Mouse (Mus musculus): ENCODE results near the gene Cck. TPM values are rescaled to one million over a fixed set of nuclear protein-coding genes. Genes with fewer than 3 reads are reported as not detected.
"Not testable (repeated sequence)": the region's sequence is repeated elsewhere in the genome, so short reads cannot be mapped to it uniquely, and the experiment has no call there.

Gene Cck
- polyA plus RNA-seq, 1 experiment: 45.3 TPM

- DNase-seq (ENCODE audit: low spot score): no peak
Measured at GRCm38 (mm10) chr9:121459950-121460349, 35.5 kb downstream of the Cck start.

- DNase-seq (ENCODE audit: low spot score): no peak
Measured at GRCm38 (mm10) chr9:121458466-121458865, 37.0 kb downstream of the Cck start.

DNA sequence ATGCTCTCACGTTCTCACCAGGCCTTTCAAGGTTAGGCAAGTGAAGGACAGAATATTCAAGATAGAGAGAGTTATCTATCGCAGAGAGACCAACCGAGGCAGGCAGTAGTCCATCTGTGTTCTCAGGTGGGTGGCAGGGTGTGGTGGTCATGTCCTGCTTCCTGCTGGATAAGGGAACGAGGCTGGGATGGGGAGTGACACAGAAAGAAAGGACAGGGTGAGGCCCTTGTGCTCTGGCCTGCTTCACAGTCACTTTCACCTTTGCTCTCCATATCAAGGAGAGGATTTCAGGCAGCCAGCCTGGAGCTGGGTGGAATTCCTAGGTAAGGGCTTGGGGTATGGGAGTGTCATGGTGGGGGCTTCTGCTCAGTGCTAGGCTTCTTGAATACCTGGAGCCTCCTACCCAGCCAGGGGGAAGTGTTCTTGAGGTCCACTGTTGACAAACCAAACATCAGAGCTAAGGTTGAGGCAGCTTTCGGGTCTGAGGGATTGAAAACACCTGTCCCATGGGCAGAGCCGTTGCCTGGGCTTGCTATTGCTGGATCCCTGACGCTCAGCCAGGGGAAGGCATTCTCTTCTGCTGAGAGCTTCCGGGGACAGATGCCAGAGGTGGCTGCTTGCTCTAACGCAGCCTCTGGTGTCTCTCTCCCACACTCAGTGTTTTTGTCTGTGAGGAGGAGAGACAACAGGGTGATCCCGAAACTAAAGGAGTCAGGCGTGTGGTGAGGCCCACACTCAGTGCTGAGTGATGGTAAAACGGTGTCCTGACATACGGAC is 38.6 kb downstream of the Cck start:
- DNase-seq (ENCODE audit: low spot score): no peak

DNA sequence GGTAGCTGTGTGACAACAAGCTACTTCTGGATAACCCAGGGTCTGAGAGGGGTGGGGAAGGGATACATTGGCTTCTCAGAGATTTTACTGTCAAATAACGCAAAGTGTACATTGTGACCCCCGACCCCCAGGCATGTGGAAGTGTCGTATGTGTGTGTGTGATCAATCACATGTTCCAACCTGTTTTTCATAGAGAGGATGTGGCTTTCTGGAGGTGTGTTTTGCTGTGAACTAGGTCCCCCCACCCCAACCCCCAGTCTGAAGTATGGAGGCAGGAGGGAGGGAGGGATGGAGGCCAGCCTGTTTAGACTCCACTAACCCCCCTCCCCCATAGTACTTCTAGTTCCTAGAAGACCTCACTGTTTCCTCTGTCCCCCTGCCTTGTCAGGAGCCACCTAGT is 40.6 kb downstream of the Cck start:
- DNase-seq (ENCODE audit: low spot score): no peak

DNA sequence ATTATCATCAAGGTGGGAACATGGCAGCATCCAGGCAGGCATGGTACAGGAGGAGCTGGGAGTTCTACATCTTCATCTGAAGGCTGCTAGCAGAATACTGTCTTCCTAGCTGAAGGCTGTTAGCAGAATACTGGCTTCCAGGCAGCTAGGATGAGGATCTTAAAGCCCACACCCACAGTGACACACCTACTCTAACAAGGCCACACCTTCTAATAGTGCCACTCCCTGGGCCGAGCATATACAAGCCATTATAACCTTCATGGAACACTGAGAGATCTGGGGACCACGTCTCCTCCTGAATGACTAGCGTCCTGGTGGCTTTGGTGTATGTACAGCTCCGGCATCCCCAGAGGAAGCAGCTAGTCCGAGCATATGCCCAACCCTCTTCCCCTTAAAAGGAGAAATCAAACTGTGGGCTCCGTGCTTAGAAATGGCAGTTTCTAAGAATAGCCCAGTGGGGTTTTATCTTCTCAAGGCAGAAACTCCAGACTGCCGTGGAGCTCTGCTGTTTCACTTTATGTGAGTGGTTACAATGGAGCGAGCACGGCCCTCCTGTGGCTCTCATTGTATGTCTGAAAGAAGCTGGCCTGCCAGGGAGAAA is 43.1 kb downstream of the Cck start:
- not testable (repeated sequence) for DNase-seq (ENCODE audit: low spot score)

DNA sequence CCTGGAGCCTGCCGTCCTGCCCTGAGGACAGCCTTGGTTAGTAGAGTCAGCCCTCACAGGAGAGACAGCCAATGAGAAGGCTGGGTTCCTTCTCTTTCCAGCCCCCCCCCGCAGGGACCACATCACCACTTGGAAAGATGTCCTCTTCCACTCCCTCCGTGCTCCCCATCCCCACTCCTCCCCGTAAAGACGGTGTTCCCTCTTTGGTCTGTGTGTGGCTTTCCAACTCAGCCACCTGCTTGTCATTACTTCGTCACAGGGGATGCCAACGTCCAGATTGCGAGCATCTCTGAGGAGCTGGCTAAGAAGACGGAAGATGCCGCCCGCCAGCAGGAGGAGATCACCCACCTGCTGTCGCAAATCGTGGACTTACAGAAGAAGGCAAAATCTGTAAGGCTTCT is 49.1 kb downstream of the Cck start:
- DNase-seq (ENCODE audit: low spot score): no peak

- no peak for DNase-seq (ENCODE audit: low spot score)
Measured at GRCm38 (mm10) chr9:121445364-121445763, 50.1 kb downstream of the Cck start.

DNA sequence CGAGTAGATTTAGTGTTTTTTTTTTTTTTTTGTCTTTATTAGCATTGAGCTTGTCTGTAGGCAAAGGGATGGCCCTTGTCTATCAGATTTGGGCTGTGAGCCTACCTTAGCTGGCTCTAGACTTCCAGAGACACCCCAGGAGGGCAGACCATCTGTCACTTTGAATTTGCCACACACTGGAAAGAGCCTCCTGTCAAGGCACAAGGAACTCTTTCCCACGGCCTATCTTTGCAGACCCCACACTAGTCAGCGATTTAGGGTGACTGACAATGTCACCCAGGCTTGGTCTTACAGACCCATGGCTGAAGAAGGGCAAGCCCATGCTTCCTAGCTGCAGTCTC is 51.2 kb downstream of the Cck start:
- DNase-seq (ENCODE audit: low spot score): no peak

DNA sequence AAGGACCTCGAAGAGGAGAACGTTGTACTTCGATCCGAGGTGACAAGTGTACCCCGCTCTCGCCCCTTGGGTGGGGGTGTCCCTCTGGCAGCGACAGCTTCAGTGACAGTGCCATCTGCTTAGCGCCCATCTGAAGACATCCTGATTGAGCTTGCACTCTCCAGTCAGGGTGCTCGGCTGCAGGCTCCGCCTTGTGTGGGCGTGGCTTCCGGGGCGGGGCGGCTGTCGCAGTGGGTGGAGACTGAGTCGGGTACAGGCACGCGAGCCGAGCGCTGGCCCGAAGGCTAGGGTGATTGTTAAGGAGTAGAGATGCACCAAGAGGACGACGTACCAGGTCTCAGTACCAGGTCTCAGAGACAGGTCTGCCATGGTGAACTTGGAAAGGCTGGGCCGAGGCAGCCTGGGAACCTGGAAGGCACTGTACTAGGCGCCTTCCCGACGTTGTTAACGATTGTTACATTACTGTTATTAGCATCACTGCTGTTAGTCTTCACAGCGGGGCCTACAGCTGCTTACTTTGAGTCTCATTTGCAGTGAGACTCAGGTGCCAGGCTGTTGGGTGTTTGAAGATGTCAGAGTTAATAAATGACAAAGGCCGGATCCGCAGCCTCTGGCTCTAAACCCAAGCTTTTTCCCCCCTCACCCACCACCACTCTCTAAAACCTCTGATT is 51.7 kb downstream of the Cck start:
- no peak for DNase-seq (ENCODE audit: low spot score)

GRCm38 (mm10) chr9:121442145-121442544 is 53.3 kb downstream of the Cck start:
- DNase-seq (ENCODE audit: low spot score): no peak

Other genes starting within 250 kb of the Cck start
- 2.4 and 2.9 TPM in 2 replicates for gene Ulk4, start 218.5 kb downstream of the Cck start, polyA plus RNA-seq (2012; rRNA removed)
- gene Trak1, start 198.2 kb downstream of the Cck start, polyA plus RNA-seq (2012; rRNA removed): 35.9 and 51.4 TPM in 2 replicates
- 0.63 and 0.73 TPM in 2 replicates for gene Lyzl4, start 146.4 kb upstream of the Cck start, polyA plus RNA-seq (2012; rRNA removed)
- 2.6 and 3.0 TPM in 2 replicates for gene Vipr1, start 147.0 kb upstream of the Cck start, polyA plus RNA-seq (2012; rRNA removed)
- 4.3 and 5.0 TPM in 2 replicates for gene Sec22c, start 209.8 kb upstream of the Cck start, polyA plus RNA-seq (2012; rRNA removed)
- 44.2 and 46.8 TPM in 2 replicates for gene Ss18l2, start 214.6 kb upstream of the Cck start, polyA plus RNA-seq (2012; rRNA removed)
- gene Nktr, start 223.5 kb upstream of the Cck start, polyA plus RNA-seq (2012; rRNA removed): 89.1 and 120 TPM in 2 replicates

Measured in urinary bladder, adult 2 months (tissue).